Mouse (Mus musculus) layer of hippocampus, adult 6 months (tissue): ENCODE data around the gene Olfr801. TPM values are rescaled to one million over a fixed set of nuclear protein-coding genes. Genes with fewer than 3 reads are reported as not detected.

Source experiments
- long read RNA-seq, 2 experiments: library from polyadenylated mRNA; unstranded; transcript quantifications; one replicate each; pipeline ENCODE4 v2.0.0; 2019 to 2020
- polyA plus RNA-seq: library from polyadenylated mRNA; unstranded; fragments of <200 nt; fragmentation: Nextera tagmentation; gene quantifications from 2 replicates; pipeline ENCODE4 v1.2.3, GENCODE M21; 2021

Gene Olfr801
- polyA plus RNA-seq: not detected in 2 replicates
- long read RNA-seq, experiment 1: 0 reads
- long read RNA-seq, experiment 2: 0 reads

GRCm38 (mm10) chr10:129673765-129674164 is at the start of gene Olfr801:
TSS of gene Olfr801 (minus strand) at chr10:129673865.

GRCm38 (mm10) chr10:129702910-129703309 is 29.2 kb upstream of the Olfr801 start, which contains the start of gene Olfr804:
TSS of gene Olfr804 (plus strand) at chr10:129703210.

GRCm38 (mm10) chr10:129694186-129694585 is 20.5 kb upstream of the Olfr801 start, which contains the start of gene Olfr803:
TSS of gene Olfr803 (minus strand) at chr10:129694286.

GRCm38 (mm10) chr10:129688069-129688468 is 14.4 kb upstream of the Olfr801 start, which contains the start of gene Olfr802:
TSS of gene Olfr802 (minus strand) at chr10:129688169.

GRCm38 (mm10) chr10:129657394-129657793 is 16.3 kb downstream of the Olfr801 start, which contains the start of gene Olfr800:
TSS of gene Olfr800 (plus strand) at chr10:129657694.

GRCm38 (mm10) chr10:129637184-129637583 is 36.5 kb downstream of the Olfr801 start, which contains the start of gene Olfr799:
TSS of gene Olfr799 (plus strand) at chr10:129637484.

GRCm38 (mm10) chr10:129627834-129628233 is 45.8 kb downstream of the Olfr801 start, which contains the start of gene Olfr798:
TSS of gene Olfr798 (minus strand) at chr10:129627934.

Other genes starting within 250 kb of the Olfr801 start
- not detected in 2 replicates for gene Olfr786, start 246.6 kb downstream of the Olfr801 start, polyA plus RNA-seq
- gene Olfr787, start 212.0 kb downstream of the Olfr801 start, polyA plus RNA-seq: not detected in 2 replicates
- not detected in 2 replicates for gene Olfr788, start 202.9 kb downstream of the Olfr801 start, polyA plus RNA-seq
- gene Olfr789, start 189.1 kb downstream of the Olfr801 start, polyA plus RNA-seq: not detected in 2 replicates
- not detected in 2 replicates for gene Olfr790, start 175.4 kb downstream of the Olfr801 start, polyA plus RNA-seq
- gene Olfr791, start 152.1 kb downstream of the Olfr801 start, polyA plus RNA-seq: not detected in 2 replicates
- gene Olfr792, start 134.7 kb downstream of the Olfr801 start, polyA plus RNA-seq: not detected in 2 replicates
- not detected in 2 replicates for gene Olfr794, start 106.2 kb downstream of the Olfr801 start, polyA plus RNA-seq
- not detected in 2 replicates for gene Olfr796, start 61.3 kb downstream of the Olfr801 start, polyA plus RNA-seq
- gene Olfr798, start 45.9 kb downstream of the Olfr801 start, polyA plus RNA-seq: not detected in 2 replicates
- not detected in 2 replicates for gene Olfr799, start 36.4 kb downstream of the Olfr801 start, polyA plus RNA-seq
- gene Olfr800, start 16.2 kb downstream of the Olfr801 start, polyA plus RNA-seq: not detected in 2 replicates
- 0.03 TPM in 1 of 2 replicates, not detected in the other for gene Olfr802, start 14.3 kb upstream of the Olfr801 start, polyA plus RNA-seq
- not detected in 2 replicates for gene Olfr803, start 20.4 kb upstream of the Olfr801 start, polyA plus RNA-seq
- gene Olfr804, start 29.3 kb upstream of the Olfr801 start, polyA plus RNA-seq: not detected in 2 replicates
- not detected in 2 replicates for gene Olfr805, start 55.5 kb upstream of the Olfr801 start, polyA plus RNA-seq
- gene Olfr806, start 68.1 kb upstream of the Olfr801 start, polyA plus RNA-seq: not detected in 2 replicates
- not detected in 2 replicates for gene Olfr807, start 83.9 kb upstream of the Olfr801 start, polyA plus RNA-seq
- not detected in 2 replicates for gene Olfr808, start 91.6 kb upstream of the Olfr801 start, polyA plus RNA-seq
- not detected in 2 replicates for gene Olfr809, start 100.8 kb upstream of the Olfr801 start, polyA plus RNA-seq
- gene Olfr810, start 121.1 kb upstream of the Olfr801 start, polyA plus RNA-seq: not detected in 2 replicates
- not detected in 2 replicates for gene Olfr811, start 130.5 kb upstream of the Olfr801 start, polyA plus RNA-seq
- not detected in 2 replicates for gene Olfr812, start 172.2 kb upstream of the Olfr801 start, polyA plus RNA-seq
- gene Olfr813, start 181.5 kb upstream of the Olfr801 start, polyA plus RNA-seq: not detected in 2 replicates
- gene Olfr814, start 206.0 kb upstream of the Olfr801 start, polyA plus RNA-seq: not detected in 2 replicates
- not detected in 2 replicates for gene Olfr815, start 232.0 kb upstream of the Olfr801 start, polyA plus RNA-seq
- not detected in 2 replicates for gene Olfr816, start 241.7 kb upstream of the Olfr801 start, polyA plus RNA-seq